Mouse (Mus musculus): ENCODE measurements around the gene Vps37b.

DNA sequence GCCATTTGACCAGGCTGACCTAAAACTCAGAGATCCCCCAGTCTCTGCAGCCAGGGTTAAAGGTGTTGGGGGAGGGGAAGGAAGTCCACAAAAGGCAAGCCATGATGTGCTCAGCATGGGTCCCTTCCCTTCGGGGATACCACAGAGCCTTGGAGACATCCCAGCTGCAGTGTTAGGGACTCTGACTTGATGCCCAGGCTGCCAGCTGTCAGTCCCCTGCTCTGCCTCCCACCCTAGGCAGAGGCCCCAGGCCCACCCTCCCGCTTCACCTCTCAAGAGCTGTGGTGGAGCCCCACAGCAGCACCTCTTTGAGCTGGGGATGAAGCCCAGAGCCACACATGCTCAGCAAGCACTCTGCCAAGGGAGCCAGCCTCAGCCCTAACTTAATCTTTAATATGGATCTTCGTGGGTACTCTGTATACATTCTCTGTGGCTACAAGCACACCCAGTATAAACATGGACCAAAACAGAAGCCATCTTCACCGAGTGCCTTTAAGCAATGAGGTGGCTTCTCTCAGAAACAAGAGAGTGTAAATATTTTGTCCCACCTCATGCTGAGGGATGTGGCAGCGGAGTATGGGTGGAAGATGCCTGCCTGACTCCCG lies 45.9 kb upstream of the Vps37b start:
- TF ChIP-seq CTCF (IDR thresholded peaks at IDR 0.05; ENCODE audit: control insufficient read depth, insufficient read depth, insufficient read length) (no peak), MAX (IDR thresholded peaks at IDR 0.05) (no peak), USF1 (IDR thresholded peaks at IDR 0.05; ENCODE audit: low read depth) (no peak), MYOG (IDR thresholded peaks at IDR 0.05; ENCODE audit: control insufficient read depth, extremely low read depth, insufficient read length) (no peak), MYOD1 (IDR thresholded peaks at IDR 0.05; ENCODE audit: control insufficient read depth, insufficient read length, low read depth) (no peak), CEBPB (IDR thresholded peaks at IDR 0.05; ENCODE audit: low read depth) (no peak), FOSL1 (IDR thresholded peaks at IDR 0.05; ENCODE audit: insufficient read depth, low read length, poor library complexity, severe bottlenecking) (no peak)

All from C2C12 (cell line).